Mouse (Mus musculus) heart, embryonic 16.5 days (tissue): ENCODE data around the gene Zfp740. TPM values are rescaled to one million over a fixed set of nuclear protein-coding genes. Genes with fewer than 3 reads are reported as not detected.

Source experiments
- ATAC-seq: fragments of 200-750 bp; cut with Nextera tagmentation; replicated peaks from 2 replicates; pipeline ENCODE4 v1.8.0; 2017; ENCODE audit warnings: moderate number of reproducible peaks; ENCODE audit not compliant: insufficient read depth, low FRiP score; ENCODE audit errors: extremely low read depth
- H3K27ac ChIP-seq: fragments of 300-500 bp; sonication (generic); 2 replicates; pipeline ENCODE4 v1.5.1; 2014; ENCODE audit warnings: mild to moderate bottlenecking, low read length, control low read depth, moderate library complexity
- H3K27me3 ChIP-seq: fragments of 300-500 bp; sonication (generic); 2 replicates; pipeline ENCODE4 v1.6.1; 2014; ENCODE audit warnings: low read length, mixed read lengths; ENCODE audit not compliant: control insufficient read depth, insufficient read depth
- H3K36me3 ChIP-seq: fragments of 300-500 bp; sonication (generic); 2 replicates; pipeline ENCODE4 v1.6.1; 2014; ENCODE audit not compliant: control insufficient read depth, insufficient read depth
- H3K4me1 ChIP-seq: fragments of 300-500 bp; sonication (generic); 2 replicates; pipeline ENCODE4 v1.6.1; 2014; ENCODE audit warnings: low read length, mixed read lengths; ENCODE audit not compliant: control insufficient read depth, insufficient read depth
- H3K4me2 ChIP-seq: fragments of 300-500 bp; sonication (generic); 2 replicates; pipeline ENCODE4 v1.6.1; 2014; ENCODE audit warnings: low read depth, mild to moderate bottlenecking, control low read depth, low read length
- H3K4me3 ChIP-seq: fragments of 300-500 bp; sonication (generic); 2 replicates; pipeline ENCODE4 v1.5.1; 2014; ENCODE audit warnings: mild to moderate bottlenecking, control low read depth, low read length
- H3K9ac ChIP-seq: fragments of 300-500 bp; sonication (generic); 2 replicates; pipeline ENCODE4 v1.6.1; 2014; ENCODE audit warnings: low read length, control low read depth
- H3K9me3 ChIP-seq: fragments of 300-500 bp; sonication (generic); replicated peaks from 2 replicates; pipeline ENCODE4 v1.6.1; 2016; ENCODE audit warnings: low read length; ENCODE audit not compliant: control insufficient read depth
- WGBS: fragments of 180-500 bp; shearing (Covaris S2); extraction: QIAGEN DNeasy Blood & Tissue Kit; methylation state at CpG from one replicate; pipeline ENCODE4 v1.1.7; 2014; 5-methylcytosine and 5-hydroxymethylcytosine counted together
- polyA plus RNA-seq: library from polyadenylated mRNA; unstranded; fragments of >200 nt; fragmentation: Nextera tagmentation; extraction: Ambion mirVana; gene quantifications from 2 replicates; pipeline ENCODE4 v1.2.1, GENCODE M21; 2015

The Zfp740 gene
- polyA plus RNA-seq, 1 experiment from 2014 or later = 30.2 TPM

GRCm38 (mm10) chr15:102248131-102248811 is 45.2 kb downstream of the Zfp740 start:
- Histone ChIP-seq H3K27ac (peak overlapping the region; percentile 94), H3K4me1 (peaks cover 30% of the 10 kb centered on the region), H3K27me3 (peaks cover 26% of the 10 kb centered on the region), H3K9me3 (no peaks in the 10 kb centered on the region), H3K4me3 (peak overlapping the region; percentile 60), H3K9ac (peak overlapping the region; percentile 74), H3K36me3 (no peaks in the 10 kb centered on the region), H3K4me2 (peak overlapping the region; percentile 93)
- WGBS = 14% methylated on average over 8 of the region's 8 CpGs
- no peak for ATAC-seq

- no peak overlapping the region for H3K4me3 ChIP-seq
- WGBS = 3% methylated on average over 3 of the region's 3 CpGs
- peak overlapping the region; percentile 94 for H3K27ac ChIP-seq
Measured at GRCm38 (mm10) chr15:102248812-102249191, 45.8 kb downstream of the Zfp740 start.

GRCm38 (mm10) chr15:102249251-102249691 is 46.2 kb downstream of the Zfp740 start:
- Histone ChIP-seq H3K27ac (peak overlapping the region; percentile 40), H3K4me1 (peaks cover 24% of the 10 kb centered on the region), H3K9me3 (no peaks in the 10 kb centered on the region), H3K4me2 (peak overlapping the region; percentile 93), H3K27me3 (peaks cover 30% of the 10 kb centered on the region), H3K4me3 (peak overlapping the region; percentile 23; the same call in 1 of the 2 replicates), H3K36me3 (no peaks in the 10 kb centered on the region), H3K9ac (peak overlapping the region; percentile 62)
- no peak for ATAC-seq
- 8% methylated on average over 13 of the region's 13 CpGs for WGBS

More at GRCm38 (mm10) chr15:102248812-102249191, 45.8 kb downstream of the Zfp740 start:
- Histone ChIP-seq H3K36me3 (no peaks in the 10 kb centered on the region), H3K4me2 (peak overlapping the region; percentile 93), H3K4me1 (peaks cover 25% of the 10 kb centered on the region), H3K9ac (no peak overlapping the region), H3K9me3 (no peaks in the 10 kb centered on the region), H3K27me3 (peaks cover 25% of the 10 kb centered on the region)
- ATAC-seq = no peak

GRCm38 (mm10) chr15:102249967-102250366 is 46.9 kb downstream of the Zfp740 start:
- 54% methylated on average over 9 of the region's 9 CpGs for WGBS
- no peaks in the 10 kb centered on the region for H3K36me3 ChIP-seq
- H3K4me1 ChIP-seq = peaks cover 19% of the 10 kb centered on the region
- no peak for ATAC-seq
- peak overlapping the region; percentile 40 for H3K27ac ChIP-seq
- no peaks in the 10 kb centered on the region for H3K9me3 ChIP-seq
- H3K9ac ChIP-seq = peak overlapping the region; percentile 1; the same call in 1 of the 2 replicates
- H3K4me3 ChIP-seq = no peak overlapping the region
- peak overlapping the region; percentile 93; the same call in 1 of the 2 replicates for H3K4me2 ChIP-seq
- H3K27me3 ChIP-seq = peaks cover 31% of the 10 kb centered on the region

GRCm38 (mm10) chr15:102250521-102250920 is 47.5 kb downstream of the Zfp740 start:
- peaks cover 18% of the 10 kb centered on the region for H3K4me1 ChIP-seq

GRCm38 (mm10) chr15:102255547-102256255 is 52.7 kb downstream of the Zfp740 start:
- Histone ChIP-seq H3K9me3 (no peaks in the 10 kb centered on the region), H3K4me3 (0 out of 2 replicates have a peak overlapping the region, but pooled peaks have one; percentile 1), H3K4me2 (peak overlapping the region; percentile 29), H3K27me3 (peaks cover 54% of the 10 kb centered on the region), H3K9ac (no peak overlapping the region), H3K4me1 (peaks cover 8% of the 10 kb centered on the region), H3K36me3 (no peaks in the 10 kb centered on the region), H3K27ac (no peak overlapping the region)
- 41% methylated on average over 14 of the region's 14 CpGs for WGBS
- ATAC-seq = no peak; the same call in 1 of the 2 replicates

More at GRCm38 (mm10) chr15:102250521-102250920, 47.5 kb downstream of the Zfp740 start:
- Histone ChIP-seq H3K4me2 (no peak overlapping the region), H3K27ac (no peak overlapping the region), H3K9ac (no peak overlapping the region), H3K36me3 (no peaks in the 10 kb centered on the region), H3K4me3 (no peak overlapping the region), H3K27me3 (peaks cover 37% of the 10 kb centered on the region), H3K9me3 (no peaks in the 10 kb centered on the region)
- WGBS = 69% methylated on average over 5 of the region's 5 CpGs
- ATAC-seq = no peak

- Histone ChIP-seq H3K4me3 (peak overlapping the region; percentile 66), H3K27ac (peak overlapping the region; percentile 55), H3K36me3 (no peaks in the 10 kb centered on the region), H3K4me2 (peak overlapping the region; percentile 76), H3K4me1 (peaks cover 8% of the 10 kb centered on the region), H3K9ac (peak overlapping the region; percentile 74), H3K27me3 (peaks cover 52% of the 10 kb centered on the region), H3K9me3 (no peaks in the 10 kb centered on the region)
- 10% methylated on average over 22 of the region's 22 CpGs for WGBS
- no peak for ATAC-seq
Measured at GRCm38 (mm10) chr15:102256431-102257201, 53.6 kb downstream of the Zfp740 start.

GRCm38 (mm10) chr15:102257202-102258075 is 54.4 kb downstream of the Zfp740 start, which contains the start of gene Rarg:
Gene Rarg (minus strand): TSS chr15:102257517.
- peak within 1 kb of the TSS; percentile 66 for H3K4me3 ChIP-seq
- peaks cover 8% of the 10 kb centered on the region for H3K4me1 ChIP-seq
- H3K4me2 ChIP-seq = peak within 1 kb of the TSS; percentile 76
- no peaks in the 10 kb centered on the region for H3K36me3 ChIP-seq
- peak; percentile 62 for ATAC-seq
- 2% methylated on average over 37 of the region's 46 CpGs for WGBS
- no peaks in the 10 kb centered on the region for H3K9me3 ChIP-seq
- H3K27ac ChIP-seq = peak within 1 kb of the TSS; percentile 55
- peaks cover 49% of the 10 kb centered on the region for H3K27me3 ChIP-seq
- peak within 1 kb of the TSS; percentile 74 for H3K9ac ChIP-seq
